Mouse (Mus musculus) layer of hippocampus, adult 6 months (tissue): ENCODE results near the gene Olfr1373. TPM values are rescaled to one million over a fixed set of nuclear protein-coding genes. Genes with fewer than 3 reads are reported as not detected.

Source experiments
- long read RNA-seq, 2 experiments: library from polyadenylated mRNA; unstranded; transcript quantifications; one replicate each; pipeline ENCODE4 v2.0.0; 2019 to 2020
- microRNA-seq: library from miRNA; unstranded; fragments of <30 nt; microRNA quantifications from one replicate; pipeline ENCODE4 v1.2.0, GENCODE M21; 2020
- polyA plus RNA-seq: library from polyadenylated mRNA; unstranded; fragments of <200 nt; fragmentation: Nextera tagmentation; gene quantifications from 2 replicates; pipeline ENCODE4 v1.2.3, GENCODE M21; 2021

The Olfr1373 gene
- not detected in 2 replicates for polyA plus RNA-seq
- long read RNA-seq, experiment 1, result 0 reads
- long read RNA-seq, experiment 2, result 0 reads

GRCm38 (mm10) chr11:52145428-52145827 is at the start of gene Olfr1373:
Gene Olfr1373, minus strand, starts transcription at chr11:52145528.

GRCm38 (mm10) chr11:52098398-52098946 is 46.9 kb downstream of the Olfr1373 start, which contains the start of gene Ppp2ca:
Gene Ppp2ca, plus strand, starts transcription at chr11:52098681.

Small RNA genes lying within 50 kb of the gene (microRNA-seq; reads per million reads assigned to microRNA genes)
- gene Gm24157 (not detected), gene Mir3061 (18.3 reads per million, percentile 40 among the genes with 10 or more reads in this experiment)

Other genes with a start within 250 kb of the Olfr1373 start
- 28.8 and 31.6 TPM in 2 replicates for gene Cdkn2aipnl, start 177.9 kb downstream of the Olfr1373 start, polyA plus RNA-seq
- gene Ube2b, start 144.8 kb downstream of the Olfr1373 start, polyA plus RNA-seq, result 103 and 104 TPM in 2 replicates
- gene Cdkl3, start 141.3 kb downstream of the Olfr1373 start, polyA plus RNA-seq, result 10.1 and 13.2 TPM in 2 replicates
- gene Ppp2ca, start 46.8 kb downstream of the Olfr1373 start, polyA plus RNA-seq, result 15.3 and 16.1 TPM in 2 replicates
- gene Olfr1371, start 68.5 kb upstream of the Olfr1373 start, polyA plus RNA-seq, result not detected in 2 replicates
- 817 and 910 TPM in 2 replicates for gene Skp1a, start 86.5 kb upstream of the Olfr1373 start, polyA plus RNA-seq
- gene Tcf7, start 137.5 kb upstream of the Olfr1373 start, polyA plus RNA-seq, result 0.20 and 0.43 TPM in 2 replicates
- 559 and 638 TPM in 2 replicates for gene Vdac1, start 215.3 kb upstream of the Olfr1373 start, polyA plus RNA-seq